Mouse (Mus musculus) liver, adult 2 months (tissue): Measurements from ENCODE around the gene Pgap3.

Source experiments
- CTCF ChIP-seq: fragments of 200-500 bp; IDR thresholded peaks from 2 replicates; pipeline ENCODE4 v1.5.1; 2011; ENCODE audit warnings: low read depth, low read length, control low read depth
- POLR2A ChIP-seq: fragments of 200-500 bp; IDR thresholded peaks from 2 replicates; pipeline ENCODE4 v1.6.1; 2011; ENCODE audit warnings: low read length, control low read depth; ENCODE audit not compliant: insufficient read depth; ENCODE audit errors: extremely low read depth

DNA sequence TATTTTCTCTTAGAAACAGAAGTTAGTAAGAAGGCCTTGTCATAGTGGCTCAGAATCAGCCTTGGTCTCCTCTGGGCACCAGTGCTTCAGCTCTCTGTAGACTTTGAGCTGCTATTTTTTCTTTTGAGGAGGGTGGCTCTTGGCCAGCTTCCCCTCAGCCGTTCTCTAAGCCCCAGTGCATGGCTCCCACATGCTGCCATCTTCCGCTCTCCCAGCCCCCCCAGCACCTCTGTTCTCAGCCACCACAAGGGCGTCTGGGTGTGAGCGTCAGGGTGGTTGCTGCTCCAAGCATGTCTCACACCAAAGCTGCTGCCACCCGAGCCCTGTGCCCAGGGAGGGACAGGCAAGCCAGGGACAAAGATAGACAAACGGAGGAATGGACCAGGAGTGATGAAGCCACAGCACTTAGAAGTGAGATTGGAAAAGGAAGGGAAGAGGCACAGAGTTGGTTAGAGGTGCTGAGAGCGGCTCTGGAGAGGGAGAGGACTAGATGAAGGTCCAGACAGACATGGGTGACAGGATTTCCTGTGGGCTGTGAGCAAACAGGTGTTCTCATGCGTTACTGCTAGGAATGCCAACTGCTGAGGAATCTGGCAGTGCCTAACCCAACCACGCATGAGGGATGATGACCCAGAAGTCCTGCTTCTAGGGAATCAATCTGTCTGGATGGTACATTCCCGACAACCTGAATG is 33.0 kb downstream of the Pgap3 start:
- TF ChIP-seq CTCF (no peak), POLR2A (no peak)
